Mouse (Mus musculus) heart, embryonic 16.5 days (tissue): Measurements from ENCODE around the gene Tmem45a. TPM values are rescaled to one million over a fixed set of nuclear protein-coding genes. Genes with fewer than 3 reads are reported as not detected.
A peak's percentile ranks its signal among the peaks of the same experiment; 100 is the strongest.

Experiments
- ATAC-seq: fragments of 200-750 bp; cut with Nextera tagmentation; replicated peaks from 2 replicates; pipeline ENCODE4 v1.8.0; 2017; ENCODE audit warnings: moderate number of reproducible peaks; ENCODE audit not compliant: insufficient read depth, low FRiP score; ENCODE audit errors: extremely low read depth
- H3K27ac ChIP-seq: fragments of 300-500 bp; sonication (generic); 2 replicates; pipeline ENCODE4 v1.5.1; 2014; ENCODE audit warnings: mild to moderate bottlenecking, low read length, control low read depth, moderate library complexity
- H3K27me3 ChIP-seq: fragments of 300-500 bp; sonication (generic); 2 replicates; pipeline ENCODE4 v1.6.1; 2014; ENCODE audit warnings: low read length, mixed read lengths; ENCODE audit not compliant: control insufficient read depth, insufficient read depth
- H3K36me3 ChIP-seq: fragments of 300-500 bp; sonication (generic); 2 replicates; pipeline ENCODE4 v1.6.1; 2014; ENCODE audit not compliant: control insufficient read depth, insufficient read depth
- H3K4me1 ChIP-seq: fragments of 300-500 bp; sonication (generic); 2 replicates; pipeline ENCODE4 v1.6.1; 2014; ENCODE audit warnings: low read length, mixed read lengths; ENCODE audit not compliant: control insufficient read depth, insufficient read depth
- H3K4me2 ChIP-seq: fragments of 300-500 bp; sonication (generic); 2 replicates; pipeline ENCODE4 v1.6.1; 2014; ENCODE audit warnings: low read depth, mild to moderate bottlenecking, control low read depth, low read length
- H3K4me3 ChIP-seq: fragments of 300-500 bp; sonication (generic); 2 replicates; pipeline ENCODE4 v1.5.1; 2014; ENCODE audit warnings: mild to moderate bottlenecking, control low read depth, low read length
- H3K9ac ChIP-seq: fragments of 300-500 bp; sonication (generic); 2 replicates; pipeline ENCODE4 v1.6.1; 2014; ENCODE audit warnings: low read length, control low read depth
- H3K9me3 ChIP-seq: fragments of 300-500 bp; sonication (generic); replicated peaks from 2 replicates; pipeline ENCODE4 v1.6.1; 2016; ENCODE audit warnings: low read length; ENCODE audit not compliant: control insufficient read depth
- WGBS: fragments of 180-500 bp; shearing (Covaris S2); extraction: QIAGEN DNeasy Blood & Tissue Kit; methylation state at CpG from one replicate; pipeline ENCODE4 v1.1.7; 2014; 5-methylcytosine and 5-hydroxymethylcytosine counted together
- polyA plus RNA-seq: library from polyadenylated mRNA; unstranded; fragments of >200 nt; fragmentation: Nextera tagmentation; extraction: Ambion mirVana; gene quantifications from 2 replicates; pipeline ENCODE4 v1.2.1, GENCODE M21; 2015

Tmem45a gene
- polyA plus RNA-seq, 1 experiment from 2014 or later = 15.8 TPM

GRCm38 (mm10) chr16:56771163-56772105 lies 114.5 kb downstream of the Tmem45a start:
- Histone ChIP-seq H3K27me3 (no peaks in the 10 kb centered on the region), H3K4me1 (no peaks in the 10 kb centered on the region), H3K9ac (no peak overlapping the region), H3K27ac (no peak overlapping the region), H3K36me3 (no peaks in the 10 kb centered on the region), H3K9me3 (no peaks in the 10 kb centered on the region), H3K4me3 (no peak overlapping the region), H3K4me2 (no peak overlapping the region)
- 44% methylated on average over 10 of the region's 10 CpGs for WGBS
- 0 out of 2 replicates have a peak, but pooled peaks have one; percentile 28 for ATAC-seq

Other genes with a start within 250 kb of the Tmem45a start
- 120 and 123 TPM in 2 replicates for gene Tfg, start 168.7 kb downstream of the Tmem45a start, polyA plus RNA-seq
- 0.05 TPM in 1 of 2 replicates, not detected in the other for gene Adgrg7, start 90.3 kb downstream of the Tmem45a start, polyA plus RNA-seq
- 0.31 and 0.53 TPM in 2 replicates for gene Lnp1, start 41.9 kb upstream of the Tmem45a start, polyA plus RNA-seq
- gene Tmem45a2, start 185.2 kb upstream of the Tmem45a start, polyA plus RNA-seq = 0.10 TPM in 1 of 2 replicates, not detected in the other
- 38.1 and 39.0 TPM in 2 replicates for gene Tomm70a, start 235.5 kb upstream of the Tmem45a start, polyA plus RNA-seq